Mouse (Mus musculus) kidney, postnatal 36 days (tissue): ENCODE measurements at regions not wholly inside any gene's neighbourhood (a gene's known extent, or its start where the extent isn't known, plus 50 kb on each side); places are given as distances from the start of the nearest gene placed in this dataset.
A peak's percentile ranks its signal among the peaks of the same experiment; 100 is the strongest.

Source experiments
- DNase-seq, 2 experiments: peaks; one replicate each; pipeline ENCODE4 v3.0.0; 2021 to 2022; ENCODE audit warnings: mixed read lengths in 2 of 2

DNA sequence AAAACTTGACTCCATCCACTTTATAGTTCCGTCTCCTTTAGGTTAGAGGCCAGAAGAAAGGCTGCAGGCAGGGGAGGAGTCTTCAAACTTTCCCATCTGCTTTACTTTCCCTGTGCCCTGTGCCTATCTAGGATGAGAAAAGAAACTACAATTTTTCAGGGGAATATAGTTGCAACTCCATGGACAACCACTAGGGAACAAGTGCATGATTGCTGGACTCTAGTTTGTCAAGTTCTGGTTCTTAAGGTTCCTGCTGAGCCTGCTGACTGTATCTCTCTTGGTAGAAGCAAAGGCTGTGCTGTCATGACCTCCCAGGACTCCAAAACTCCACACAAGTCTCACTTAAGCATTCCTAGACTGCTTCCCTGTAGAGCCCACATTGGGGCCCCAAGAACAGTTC is 157.0 kb upstream of the Kirrel3 start:
- no peak for DNase-seq

DNA sequence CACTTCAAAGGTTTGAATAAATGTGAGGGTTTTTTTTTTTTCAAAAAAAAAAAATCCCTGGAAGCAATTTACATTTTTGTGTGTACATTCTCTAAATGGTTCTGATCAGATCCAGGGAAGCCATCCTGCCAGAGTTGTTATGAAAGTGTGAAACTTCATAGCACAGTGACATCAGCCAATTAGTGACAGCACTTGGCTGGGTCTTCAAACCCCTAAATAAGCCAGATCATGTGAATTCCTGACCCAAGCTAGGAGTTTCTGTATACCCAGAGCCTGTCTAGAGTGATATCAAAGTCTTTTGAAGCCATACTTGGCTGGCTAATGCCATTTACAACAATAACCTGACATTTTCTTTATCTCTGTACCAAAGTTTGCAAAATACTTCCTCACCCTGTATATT is 151.6 kb upstream of the Kirrel3 start:
- DNase-seq = no peak

DNA sequence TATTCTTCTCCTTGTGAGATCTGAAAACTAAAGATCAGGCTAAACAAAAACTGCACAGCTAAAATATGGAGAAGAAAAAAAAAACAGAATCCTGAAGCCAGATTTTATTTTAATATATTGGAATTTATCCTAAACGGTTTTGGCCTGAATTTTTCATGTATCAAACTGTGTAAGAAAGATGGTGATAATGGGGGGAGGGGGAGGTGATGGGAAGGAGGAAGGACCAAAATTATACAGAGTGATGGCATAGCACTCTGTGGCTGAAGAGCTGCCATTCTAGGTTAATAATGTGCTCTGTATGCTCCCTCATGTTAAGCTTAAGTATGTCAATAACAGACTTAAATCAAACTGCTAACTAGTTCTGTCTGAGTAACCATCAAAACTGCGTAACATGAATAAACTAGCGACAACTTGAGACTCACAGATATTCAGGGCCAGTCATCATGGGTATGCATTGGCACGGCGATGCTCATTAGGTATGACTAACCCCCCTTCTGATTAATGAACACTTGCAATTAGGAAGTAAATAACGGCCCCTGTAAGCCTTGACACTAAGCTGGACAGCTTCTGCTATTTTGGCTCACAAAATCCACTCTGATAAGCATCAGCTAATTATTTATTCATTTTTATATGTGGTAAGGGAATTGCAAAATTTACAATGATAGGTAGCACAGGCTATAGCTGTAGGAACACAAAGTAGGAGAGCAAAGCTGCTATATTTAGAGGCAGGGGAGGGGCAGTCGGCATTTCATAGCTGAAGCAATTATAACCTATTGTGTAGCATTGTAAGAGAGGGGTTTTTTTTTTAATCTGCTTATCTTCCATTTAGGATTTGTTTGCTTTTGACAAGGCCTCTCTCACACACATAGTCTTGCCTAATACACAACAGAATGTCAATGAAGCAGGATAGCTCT is 150.9 kb upstream of the Kirrel3 start:
- DNase-seq = no peak

DNA sequence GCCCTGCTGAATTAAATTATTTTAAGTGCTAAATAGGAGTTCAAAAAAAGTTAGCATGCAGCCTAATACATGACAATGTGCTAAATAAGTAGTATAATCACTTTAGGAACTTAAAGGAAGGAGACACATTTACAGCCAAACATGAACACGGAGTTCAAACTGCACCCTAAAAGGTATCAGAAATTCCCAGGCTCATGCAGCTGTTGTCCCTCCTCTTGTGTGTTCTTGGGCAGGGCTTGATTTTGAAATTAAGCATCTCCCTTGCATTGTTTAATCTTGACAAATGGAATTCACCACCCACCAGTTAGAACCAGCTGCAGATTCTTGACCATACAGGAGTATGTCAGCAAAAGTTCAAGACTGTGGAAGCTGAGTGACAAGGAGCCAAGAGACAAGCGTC is 137.3 kb upstream of the Kirrel3 start:
- DNase-seq = no peak

DNA sequence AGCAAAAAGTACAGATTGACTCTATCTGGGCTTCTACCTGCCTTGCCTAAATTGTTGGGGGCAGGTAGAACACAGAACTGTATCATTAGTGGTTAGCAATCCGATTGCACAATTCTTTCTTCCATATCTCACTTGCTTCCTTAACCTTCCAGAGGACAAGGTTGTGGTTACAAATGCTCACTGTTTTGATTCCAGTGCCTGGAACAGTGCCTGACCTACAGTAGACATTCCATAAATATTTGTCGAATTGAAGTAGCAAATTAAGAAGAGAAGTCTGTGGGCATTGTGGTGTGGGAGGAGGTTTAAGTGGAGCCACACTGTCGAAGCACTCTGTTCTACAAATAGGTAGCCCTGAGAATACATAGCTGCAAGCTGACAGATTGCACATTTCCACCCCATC is 135.7 kb upstream of the Kirrel3 start:
- peak; percentile 5 to 8 for DNase-seq

DNA sequence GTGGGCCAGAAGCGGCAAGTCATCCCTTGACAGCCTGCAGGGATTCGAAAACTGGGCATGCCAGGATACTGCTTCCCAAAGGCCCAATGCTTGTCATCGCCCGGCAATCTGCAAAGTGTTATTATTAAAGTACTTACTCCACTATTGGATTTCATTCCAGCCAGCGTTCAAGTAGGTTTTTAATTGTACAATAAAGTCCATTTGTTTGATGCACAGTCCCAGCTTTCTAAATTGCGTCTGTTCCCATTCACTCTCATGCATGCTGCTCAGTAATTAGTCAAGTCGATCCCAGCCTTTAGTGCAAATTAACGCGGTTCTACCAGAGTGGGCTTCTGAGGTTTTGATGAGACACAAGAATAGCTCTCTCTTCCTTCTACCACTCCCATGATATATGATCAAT is 131.9 kb upstream of the Kirrel3 start:
- DNase-seq = no peak

DNA sequence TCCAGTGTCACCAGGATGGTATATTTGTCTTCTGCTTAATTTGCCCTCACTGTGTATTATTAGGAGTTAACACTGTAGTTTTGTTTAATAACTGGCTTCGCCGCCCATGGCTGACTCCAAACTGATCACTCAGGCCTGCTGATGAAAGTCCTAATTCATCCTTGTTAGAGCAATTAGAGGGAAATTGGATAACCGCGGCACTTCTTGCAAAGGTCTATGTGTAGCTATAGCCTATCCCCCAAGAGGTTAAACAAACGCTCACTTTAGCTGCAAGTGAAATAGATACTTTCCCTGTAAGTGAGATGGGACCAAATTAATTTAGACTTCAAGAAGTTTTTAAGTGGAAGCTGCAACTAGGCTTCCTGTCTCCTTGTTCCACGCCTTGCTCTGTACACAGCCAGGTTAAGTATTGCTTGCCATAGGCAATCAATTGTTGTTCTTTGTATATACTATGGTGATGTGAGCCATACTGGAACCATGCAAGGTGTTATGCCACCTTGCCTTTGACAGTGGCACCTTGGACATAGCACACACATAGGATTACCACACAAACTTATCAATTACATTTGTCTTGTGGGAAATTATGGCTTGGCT is 130.9 kb upstream of the Kirrel3 start:
- no peak for DNase-seq

DNA sequence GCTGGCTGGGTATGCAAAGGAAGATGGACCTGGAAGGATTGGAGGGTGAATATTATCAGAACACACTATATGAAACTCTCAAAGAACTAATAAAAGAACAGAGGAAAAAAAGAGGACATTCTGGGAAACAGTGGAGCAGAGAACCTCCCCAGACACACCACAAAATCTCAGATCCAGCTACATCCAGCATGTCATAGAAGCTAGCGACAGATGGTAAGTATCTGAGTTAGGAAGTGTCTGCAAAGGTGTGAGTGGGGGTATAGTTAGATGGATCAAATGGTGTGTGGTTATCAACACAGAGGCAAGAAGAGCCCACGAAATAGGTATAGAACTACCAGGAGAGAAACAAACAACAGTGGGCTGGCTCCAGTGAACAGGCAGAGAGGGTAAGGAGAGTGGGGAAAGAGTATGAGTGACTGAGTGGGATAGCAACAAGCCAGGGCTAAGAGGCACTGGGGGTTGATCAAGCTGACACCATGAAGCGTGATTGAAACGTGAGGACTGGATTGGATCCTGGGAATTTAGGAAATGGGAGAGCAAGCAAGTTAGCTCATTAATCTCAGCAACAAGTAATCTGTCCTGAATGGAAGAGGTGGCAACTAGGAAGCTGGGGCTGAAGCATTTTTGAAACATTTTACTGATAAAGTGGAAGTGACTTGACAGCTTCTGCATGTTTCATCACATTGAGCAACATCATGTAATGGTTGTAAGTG is 114.9 kb upstream of the Kirrel3 start:
- DNase-seq = no peak

DNA sequence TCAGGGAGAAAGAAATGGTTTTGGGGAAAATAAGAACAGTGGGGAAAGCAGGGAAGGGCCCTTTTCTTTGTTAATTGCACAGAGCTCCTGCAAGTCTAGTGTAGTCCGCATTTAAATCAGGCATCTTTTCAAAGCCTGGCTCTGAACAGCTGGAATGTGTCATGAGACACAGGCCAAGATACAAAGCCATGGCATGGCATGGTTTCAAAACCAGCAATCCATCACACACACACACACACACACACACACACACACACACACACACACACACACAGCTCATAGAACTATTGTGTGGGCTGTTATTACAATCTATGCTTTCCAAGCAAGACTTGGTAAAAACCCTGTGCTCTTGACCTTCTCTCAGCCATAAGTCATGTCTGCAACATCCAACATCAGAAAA is 110.5 kb upstream of the Kirrel3 start:
- no peak for DNase-seq

DNA sequence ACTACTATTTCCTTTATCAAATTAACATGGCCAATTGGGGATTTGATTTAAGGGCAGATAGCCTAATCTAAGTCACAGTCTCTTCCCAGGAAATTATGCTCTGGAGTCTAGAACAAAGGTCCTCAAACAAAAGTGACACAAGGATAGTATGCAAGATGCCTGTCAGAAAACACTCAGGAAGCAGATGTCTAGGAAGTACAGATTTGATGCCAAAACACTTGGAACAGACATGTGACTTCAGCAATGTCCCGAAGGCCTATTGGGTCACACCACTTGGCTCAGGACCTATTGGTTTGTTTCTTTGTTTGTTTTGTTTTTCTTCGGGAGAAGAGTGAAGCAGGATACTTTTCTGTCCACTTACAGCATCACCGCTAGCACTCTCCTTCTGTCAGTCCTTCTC is 105.7 kb upstream of the Kirrel3 start:
- DNase-seq = peak in 1 of 2 experiments; percentile 4

DNA sequence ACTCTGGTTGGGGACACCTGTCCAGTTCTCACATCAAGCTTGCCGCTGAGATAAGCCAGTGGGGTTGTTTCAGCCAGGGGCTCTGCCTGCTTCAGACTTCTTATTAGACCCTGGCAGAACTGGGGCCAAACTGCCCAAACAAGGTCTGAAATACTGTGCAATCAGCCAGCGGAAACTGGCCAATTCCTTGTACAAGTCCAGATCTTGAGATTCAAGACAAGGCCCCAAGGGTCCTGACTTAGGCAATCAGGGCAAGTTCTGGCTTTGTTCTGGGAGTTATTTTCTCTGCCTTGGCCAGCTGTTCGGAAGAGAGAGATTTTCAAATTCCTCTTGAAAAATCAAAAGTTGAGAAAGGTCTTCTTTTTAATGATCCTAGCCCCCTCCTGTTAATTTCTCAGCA is 104.1 kb upstream of the Kirrel3 start:
- DNase-seq = no peak

DNA sequence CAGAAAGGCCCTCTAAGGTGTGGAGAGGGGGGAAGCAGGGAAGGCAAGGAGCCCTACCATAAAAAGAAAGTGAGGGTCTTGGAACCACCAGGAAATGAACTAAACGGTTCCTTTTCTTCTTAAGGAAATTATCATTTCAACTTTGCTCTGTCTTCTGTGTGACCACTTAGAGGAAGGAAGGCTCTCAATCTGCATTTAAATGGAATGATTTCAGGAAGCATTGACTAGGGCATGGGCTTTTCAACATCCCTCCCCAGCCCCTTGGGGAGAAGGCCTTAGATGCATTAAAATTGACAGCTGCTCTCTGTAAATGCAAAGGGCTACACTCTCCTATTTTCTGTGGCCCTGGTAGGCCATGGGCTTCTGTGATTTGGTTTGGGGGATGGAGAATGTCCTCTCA is 103.5 kb upstream of the Kirrel3 start:
- no peak for DNase-seq

DNA sequence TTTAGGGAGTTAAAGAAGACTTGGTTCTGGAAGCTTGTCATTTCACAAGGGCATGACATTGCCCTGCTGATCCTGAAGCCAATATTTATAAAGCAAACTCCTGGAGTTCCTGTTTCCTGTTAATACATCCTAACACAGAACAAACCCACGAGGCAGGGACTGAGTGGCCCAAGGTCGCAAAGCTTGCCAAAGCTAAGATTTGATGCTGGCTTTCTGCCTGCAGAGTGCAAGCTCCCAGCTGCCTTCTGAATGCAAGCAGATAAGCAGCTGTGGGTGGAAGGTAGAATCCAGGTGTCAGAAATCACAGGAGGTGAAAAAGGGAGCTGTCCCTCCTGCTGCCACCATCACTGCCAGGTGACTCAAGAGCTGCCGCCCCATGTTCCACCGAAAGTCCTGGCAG is 99.6 kb upstream of the Kirrel3 start:
- peak; percentile 3 to 4 for DNase-seq

DNA sequence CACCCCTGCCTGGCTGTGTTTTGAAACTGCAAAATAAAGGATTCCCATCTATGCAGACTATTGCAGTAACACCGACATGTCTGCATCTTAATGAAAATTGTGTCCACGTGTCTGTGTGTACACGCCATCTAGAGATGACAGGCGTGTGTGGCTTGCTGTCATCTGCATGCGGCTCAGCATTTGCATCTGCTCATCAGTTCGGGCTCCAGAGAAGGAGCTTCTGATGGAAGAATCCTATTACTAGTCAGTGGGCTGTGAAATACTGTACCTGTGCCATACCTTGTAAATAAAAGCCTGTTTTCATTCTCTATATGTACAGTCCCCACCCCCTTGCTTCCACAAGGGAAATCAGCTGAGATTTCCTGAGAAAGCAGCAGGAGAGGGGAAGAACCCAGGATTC is 92.7 kb upstream of the Kirrel3 start:
- no peak for DNase-seq

DNA sequence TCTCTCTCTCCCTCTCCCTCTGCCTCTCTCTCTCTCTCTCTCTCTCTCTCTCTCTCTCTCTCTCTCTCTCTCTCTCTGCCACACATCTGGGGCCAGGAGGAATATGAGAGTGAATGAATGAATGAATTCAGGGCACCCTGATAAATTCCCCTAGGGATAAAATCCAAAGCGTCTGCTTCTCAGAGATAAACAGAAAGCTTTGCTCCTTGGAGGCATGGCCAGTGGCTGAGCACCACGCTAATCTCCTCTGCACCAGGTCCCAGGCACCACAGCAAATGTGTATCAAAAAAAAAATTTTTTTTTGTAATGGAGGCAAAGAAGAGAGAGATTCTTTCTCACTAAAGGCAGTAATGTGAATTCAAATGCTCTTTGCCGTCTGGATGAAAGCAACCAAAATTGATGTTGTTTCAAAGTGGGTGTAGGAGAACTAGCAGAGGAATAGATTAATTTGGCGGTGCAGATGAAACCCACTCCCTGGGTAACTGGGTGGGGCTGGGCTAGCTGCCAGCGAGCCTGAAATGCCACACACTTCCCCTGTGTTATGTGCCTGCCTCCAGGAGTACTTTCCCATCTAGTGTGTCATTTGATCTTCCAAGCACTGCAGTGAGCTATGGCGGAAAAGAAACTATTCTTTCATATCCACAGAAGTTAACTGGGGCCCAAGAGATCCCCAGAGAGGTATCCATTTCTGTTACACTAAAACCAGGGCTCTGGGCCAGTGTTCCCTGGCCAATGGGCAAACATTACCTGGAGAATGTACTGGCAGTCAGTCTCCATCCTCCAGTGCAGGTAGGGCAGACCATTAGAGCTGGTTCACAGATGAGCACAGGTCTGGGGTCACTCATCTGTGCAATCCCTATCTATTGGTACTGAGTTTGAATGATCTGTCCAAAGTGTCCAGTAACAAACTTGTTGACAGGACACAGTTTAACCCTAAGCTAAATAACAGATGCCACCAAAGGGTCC is 89.6 kb upstream of the Kirrel3 start:
- no peak for DNase-seq

DNA sequence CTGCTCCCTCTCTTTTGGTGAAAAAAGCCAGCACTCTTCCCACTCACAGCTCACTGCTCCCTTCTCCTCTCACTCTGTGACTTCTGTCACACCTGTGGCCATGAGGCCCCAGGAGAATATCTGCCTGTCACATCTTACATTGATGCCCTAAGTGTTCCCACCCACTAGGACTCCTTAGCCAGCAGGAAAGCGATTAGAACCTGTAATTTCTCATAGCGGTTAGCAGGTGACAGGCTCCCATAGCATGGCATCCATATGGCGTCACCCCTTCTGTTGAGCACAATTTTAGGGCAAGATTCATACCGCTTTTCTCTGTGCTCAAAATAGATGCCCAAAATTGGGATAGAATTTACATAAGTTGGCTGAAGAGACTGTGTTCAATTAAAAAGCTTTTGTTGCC is 74.0 kb upstream of the Kirrel3 start:
- DNase-seq = no peak

DNA sequence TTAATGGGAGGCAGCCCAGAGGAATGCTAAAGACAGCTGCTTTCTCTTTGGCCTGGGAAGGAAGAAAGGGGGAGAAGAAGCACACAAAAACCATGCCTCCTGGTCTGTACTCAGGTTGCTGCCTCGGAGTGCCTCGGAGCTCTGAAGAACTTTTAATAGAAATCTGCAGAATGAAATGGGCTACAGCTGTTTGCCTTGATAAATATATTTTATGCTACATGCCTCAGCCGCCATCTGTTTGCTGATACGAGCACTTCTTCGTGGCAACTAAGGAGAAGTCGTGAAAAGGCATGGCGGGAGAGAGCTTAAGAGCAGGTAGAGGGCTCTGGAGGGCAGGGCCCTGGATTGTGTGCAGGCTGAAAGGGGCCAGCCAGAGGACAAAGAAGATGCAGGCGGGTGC is 69.5 kb upstream of the Kirrel3 start:
- no peak for DNase-seq

DNA sequence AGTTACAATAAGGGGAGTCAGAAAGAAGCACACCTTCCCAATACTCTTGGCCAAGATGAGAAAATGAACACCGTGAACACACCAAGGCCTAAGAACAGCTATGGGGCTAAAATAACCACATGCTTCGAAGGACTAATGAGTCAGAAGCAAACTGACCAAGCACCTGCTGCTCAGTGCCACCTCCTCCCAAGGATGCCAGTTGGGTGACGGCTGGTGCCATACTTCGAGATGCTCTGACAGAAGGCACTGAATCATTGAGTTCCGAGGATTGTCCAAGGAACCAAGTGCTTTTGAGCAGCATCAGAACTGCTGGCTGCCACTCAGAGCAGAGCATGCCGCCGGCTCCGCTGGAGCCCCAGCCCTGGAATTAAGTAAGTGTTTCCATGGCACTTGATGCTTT is 67.6 kb upstream of the Kirrel3 start:
- DNase-seq = no peak

DNA sequence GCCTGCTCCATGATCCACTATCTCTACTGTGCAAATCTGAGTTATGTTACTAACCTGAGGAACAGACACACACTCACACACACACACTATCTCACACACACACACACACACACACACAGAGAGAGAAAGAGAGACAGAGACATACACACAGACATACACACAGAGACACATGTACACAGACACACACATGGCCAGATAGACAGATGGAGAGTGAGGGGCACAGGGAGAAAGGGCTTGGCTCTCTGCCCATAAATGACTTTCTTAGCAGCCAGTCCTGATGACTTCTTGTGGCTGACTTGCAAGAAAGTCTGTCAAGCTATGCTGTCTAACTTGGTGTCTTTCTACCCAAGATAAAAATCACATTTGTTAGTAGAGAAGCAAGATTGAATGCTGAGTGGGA is 63.7 kb upstream of the Kirrel3 start:
- DNase-seq = no peak

DNA sequence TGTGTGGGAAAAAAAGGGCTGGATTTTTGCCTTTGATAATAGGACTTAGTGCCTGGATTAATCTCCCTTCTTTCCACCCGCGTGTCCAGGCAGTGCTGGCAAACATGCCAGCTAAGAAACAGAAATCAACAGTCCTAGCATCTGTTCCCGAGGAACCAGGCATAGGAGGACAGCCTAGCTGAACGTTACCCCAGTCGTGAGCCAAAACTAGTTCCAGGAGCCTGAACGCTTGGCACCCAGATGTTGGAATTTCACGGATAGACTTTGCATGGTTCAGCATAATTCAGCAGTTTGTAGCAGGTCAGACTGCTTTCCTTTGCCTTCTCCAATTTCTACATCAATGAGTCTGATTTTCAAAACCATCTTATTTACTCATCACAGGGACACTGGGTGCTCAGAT is 62.6 kb upstream of the Kirrel3 start:
- no peak for DNase-seq

DNA sequence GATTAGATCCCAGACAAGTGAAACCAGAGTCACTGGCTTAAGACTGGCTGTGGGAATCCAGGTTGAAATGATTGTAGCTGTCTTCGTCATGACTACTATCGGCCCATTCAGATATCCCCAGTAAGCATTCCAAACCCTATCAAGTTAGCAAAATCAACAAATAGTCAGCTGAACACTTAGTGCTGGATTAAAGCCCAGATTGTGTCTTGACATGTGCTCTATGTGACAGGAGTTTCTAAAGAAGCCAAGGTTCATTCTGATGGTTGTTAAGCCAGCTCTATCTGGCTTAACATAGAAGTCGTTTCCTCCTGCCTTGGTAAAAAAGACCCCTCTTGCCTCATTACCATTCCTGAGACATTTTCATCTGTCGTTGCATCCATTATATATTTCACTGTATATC is 59.1 kb upstream of the Kirrel3 start:
- DNase-seq = no peak

DNA sequence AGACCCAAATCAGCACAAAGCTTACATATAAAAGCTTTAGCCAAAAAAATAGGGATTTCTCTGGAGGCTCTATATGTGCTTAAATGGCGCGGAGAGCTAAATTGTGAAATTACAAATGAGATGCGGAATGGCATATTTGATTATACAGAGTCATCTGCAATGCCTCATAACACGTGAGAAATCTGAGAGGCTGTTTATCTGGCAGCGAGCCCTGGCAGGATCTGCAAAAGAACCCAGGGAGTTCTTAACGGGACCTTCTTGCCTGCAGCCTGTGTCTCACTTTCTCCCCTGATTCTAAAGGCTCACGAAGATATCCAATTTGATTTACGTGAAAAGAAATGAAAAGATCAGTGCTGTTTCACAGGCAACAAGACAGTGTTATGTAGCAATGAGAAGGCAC is 58.0 kb upstream of the Kirrel3 start:
- DNase-seq = peak in 1 of 2 experiments; percentile 4
